Mouse (Mus musculus) hindbrain, embryonic 11.5 days (tissue): Measurements from ENCODE around the gene Mogs. TPM values are rescaled to one million over a fixed set of nuclear protein-coding genes. Genes with fewer than 3 reads are reported as not detected.
A peak's percentile ranks its signal among the peaks of the same experiment; 100 is the strongest.

Experiments used
- ATAC-seq: fragments of 200-750 bp; cut with Nextera tagmentation; 2 replicates; pipeline ENCODE4 v1.8.0; 2017; ENCODE audit warnings: mild to moderate bottlenecking, moderate TSS enrichment, moderate library complexity; ENCODE audit not compliant: low FRiP score
- DNase-seq: peaks from one replicate; pipeline ENCODE4 v3.0.0-alpha.2; 2015; ENCODE audit warnings: low spot score
- H3K27ac ChIP-seq: fragments of 300-500 bp; sonication (generic); 2 replicates; pipeline ENCODE4 v1.5.1; 2014; ENCODE audit warnings: mild to moderate bottlenecking, low read depth, low read length
- H3K27me3 ChIP-seq: fragments of 300-500 bp; sonication (generic); 2 replicates; pipeline ENCODE4 v1.6.1; 2014; ENCODE audit warnings: mild to moderate bottlenecking, low read length, moderate library complexity, mixed read lengths; ENCODE audit not compliant: control insufficient read depth, insufficient read depth
- H3K36me3 ChIP-seq: fragments of 300-500 bp; sonication (generic); 2 replicates; pipeline ENCODE4 v1.6.1; 2014; ENCODE audit warnings: mild to moderate bottlenecking, low read length, moderate library complexity, mixed read lengths; ENCODE audit not compliant: control insufficient read depth, insufficient read depth
- H3K4me1 ChIP-seq: fragments of 300-500 bp; sonication (generic); replicated peaks from 2 replicates; pipeline ENCODE4 v1.6.1; 2014; ENCODE audit warnings: low read length, mixed read lengths; ENCODE audit not compliant: control insufficient read depth, insufficient read depth
- H3K4me2 ChIP-seq: fragments of 300-500 bp; sonication (generic); replicated peaks from 2 replicates; pipeline ENCODE4 v1.6.1; 2014; ENCODE audit warnings: mild to moderate bottlenecking, low read depth, low read length
- H3K4me3 ChIP-seq: fragments of 300-500 bp; sonication (generic); 2 replicates; pipeline ENCODE4 v1.5.1; 2014; ENCODE audit warnings: low read depth, low read length
- H3K9ac ChIP-seq: fragments of 300-500 bp; sonication (generic); 2 replicates; pipeline ENCODE4 v1.6.1; 2014; ENCODE audit warnings: low read depth, low read length
- H3K9me3 ChIP-seq: fragments of 300-500 bp; sonication (generic); 2 replicates; pipeline ENCODE4 v1.6.1; 2016; ENCODE audit warnings: low read length; ENCODE audit not compliant: control insufficient read depth
- WGBS: fragments of 180-500 bp; shearing (Covaris S2); extraction: QIAGEN DNeasy Blood & Tissue Kit; methylation state at CpG from one replicate; pipeline ENCODE4 v1.1.7; 2014; 5-methylcytosine and 5-hydroxymethylcytosine counted together
- polyA plus RNA-seq: library from polyadenylated mRNA; unstranded; fragments of >200 nt; fragmentation: Nextera tagmentation; extraction: Ambion mirVana; gene quantifications from 2 replicates; pipeline ENCODE4 v1.2.1, GENCODE M21; 2014

Mogs gene
- polyA plus RNA-seq, 1 experiment from 2014 or later, result 17.1 TPM

DNA sequence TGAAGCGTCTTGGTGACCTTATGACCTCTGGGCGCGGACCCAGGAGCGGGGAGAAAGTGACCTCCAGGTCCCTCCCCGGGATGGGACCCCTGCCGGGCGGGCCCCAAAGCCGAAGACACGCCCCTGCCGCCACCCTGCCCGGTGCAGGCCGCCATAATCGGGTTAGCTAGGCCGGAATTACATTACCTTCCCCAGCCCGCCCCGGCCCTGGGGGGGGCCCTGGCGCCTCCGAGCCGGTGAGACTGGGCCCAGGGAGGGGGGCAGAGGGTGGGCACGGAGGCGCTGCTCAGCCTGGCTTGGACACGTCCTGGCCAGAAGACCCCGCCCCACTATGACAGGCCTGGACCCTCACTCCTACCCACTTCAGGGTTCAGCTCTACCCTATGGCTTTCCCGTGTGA is 44.1 kb upstream of the Mogs start:
- no peak overlapping the region for H3K9ac ChIP-seq
- peaks cover 10% of the 10 kb centered on the region for H3K4me1 ChIP-seq
- H3K36me3 ChIP-seq, result no peaks in the 10 kb centered on the region
- H3K9me3 ChIP-seq, result no peaks in the 10 kb centered on the region
- ATAC-seq, result peak; percentile 39
- H3K27ac ChIP-seq, result no peak overlapping the region
- peaks cover 92% of the 10 kb centered on the region for H3K27me3 ChIP-seq
- DNase-seq, result no peak
- WGBS, result under 1% methylated on average over 24 of the region's 24 CpGs
- H3K4me2 ChIP-seq, result 0 out of 2 replicates have a peak overlapping the region, but pooled peaks have one; percentile 11
- peak overlapping the region; percentile 14; the same call in 1 of the 2 replicates for H3K4me3 ChIP-seq

DNA sequence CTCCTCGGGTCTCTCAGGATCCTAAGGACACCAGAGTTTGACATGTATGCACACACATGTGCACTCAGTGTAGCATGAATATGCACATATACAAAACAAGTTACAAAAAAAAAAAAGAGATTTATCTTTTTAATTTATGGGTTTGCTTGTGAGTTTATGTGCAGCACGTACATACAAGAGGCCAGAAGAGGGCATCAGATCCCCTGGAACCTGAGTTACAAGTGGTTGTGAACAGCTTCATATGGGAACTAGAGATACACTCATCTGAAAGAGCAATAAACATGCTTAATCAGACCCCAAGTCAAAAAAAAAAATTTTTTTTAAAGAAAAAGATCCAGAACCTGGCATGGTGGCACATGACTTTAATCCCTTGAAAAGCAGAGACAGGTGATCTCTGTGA is 40.3 kb upstream of the Mogs start:
- no peak overlapping the region for H3K27ac ChIP-seq
- no peaks in the 10 kb centered on the region for H3K9me3 ChIP-seq
- H3K27me3 ChIP-seq, result peaks cover 57% of the 10 kb centered on the region
- DNase-seq (no peak), ATAC-seq (no peak)
- H3K9ac ChIP-seq, result no peak overlapping the region
- H3K4me2 ChIP-seq, result no peak overlapping the region
- H3K4me1 ChIP-seq, result peaks cover 10% of the 10 kb centered on the region
- H3K4me3 ChIP-seq, result no peak overlapping the region
- 14% methylated on average over 2 of the region's 2 CpGs for WGBS
- H3K36me3 ChIP-seq, result no peaks in the 10 kb centered on the region

DNA sequence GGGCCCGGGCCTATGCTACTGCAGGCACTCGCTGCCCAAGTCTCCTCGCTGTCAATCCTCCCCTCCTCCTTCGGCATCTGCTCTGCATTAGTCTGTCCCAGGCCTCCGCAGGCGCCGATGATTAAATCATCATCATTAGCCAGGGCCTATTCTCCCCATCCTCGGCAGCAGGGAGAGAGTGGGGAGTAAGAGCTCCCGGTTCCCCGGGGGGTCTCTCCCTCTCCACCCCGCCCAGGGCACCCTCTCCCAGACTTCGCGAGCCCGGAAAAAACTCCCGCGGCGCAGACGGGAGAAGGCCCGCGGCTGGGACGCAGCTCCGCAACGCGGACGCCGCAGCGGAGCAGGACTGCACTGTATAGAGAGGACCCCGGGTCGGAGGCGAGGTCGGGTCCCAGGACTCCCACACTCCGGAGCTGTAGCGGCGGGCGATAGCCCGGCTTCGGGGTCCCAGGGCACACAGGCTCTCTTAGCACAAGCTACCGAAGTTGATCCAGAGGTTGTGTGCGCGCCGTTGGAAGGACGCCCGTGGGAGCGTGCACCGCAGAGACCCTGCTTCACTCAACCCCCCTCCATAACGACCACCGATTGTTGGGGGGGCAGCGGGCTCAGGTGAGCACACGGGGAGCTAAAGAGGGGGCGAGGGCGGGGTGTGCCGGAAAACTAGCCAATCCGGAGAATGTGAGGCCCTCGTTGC is 37.5 kb upstream of the Mogs start, which contains the start of gene Pcgf1:
TSS of gene Pcgf1 (plus strand) at position 240 of the 694 bp plus-strand sequence.
- Histone ChIP-seq H3K4me3 (peak within 1 kb of the TSS; percentile 77), H3K4me1 (no peaks in the 10 kb centered on the region), H3K27ac (peak within 1 kb of the TSS; percentile 83), H3K9ac (peak within 1 kb of the TSS; percentile 78), H3K36me3 (no peaks in the 10 kb centered on the region), H3K4me2 (peak within 1 kb of the TSS; percentile 78), H3K9me3 (no peaks in the 10 kb centered on the region), H3K27me3 (peaks cover 35% of the 10 kb centered on the region)
- DNase-seq (no peak), ATAC-seq (peak; percentile 83)
- WGBS, result under 1% methylated on average over 54 of the region's 54 CpGs

DNA sequence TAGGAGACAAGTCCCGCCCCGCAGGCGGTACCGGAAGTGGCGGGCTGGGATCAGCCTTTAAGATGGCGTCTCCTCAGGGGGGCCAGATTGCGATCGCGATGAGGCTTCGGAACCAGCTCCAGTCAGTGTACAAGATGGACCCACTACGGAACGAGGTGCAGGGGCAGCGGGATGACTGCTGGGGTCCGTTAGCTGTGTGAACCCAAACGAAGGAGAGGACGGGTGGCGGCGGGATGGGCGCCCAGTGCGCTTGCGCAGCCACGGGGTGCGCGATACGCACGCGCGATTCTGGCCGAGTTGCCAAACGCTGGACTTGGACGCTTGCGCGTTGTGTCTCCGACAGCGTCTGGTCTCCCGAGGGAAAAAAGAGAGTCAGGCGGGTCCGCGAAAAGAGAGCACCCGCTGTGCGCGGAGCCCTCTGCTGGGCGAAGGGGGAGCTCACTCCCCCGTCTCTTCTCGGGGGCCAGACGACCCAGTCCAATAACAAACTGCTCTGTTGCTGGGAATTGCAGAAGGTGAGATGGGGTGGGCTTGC is 36.9 kb upstream of the Mogs start:
- peak; percentile 100 for DNase-seq

DNA sequence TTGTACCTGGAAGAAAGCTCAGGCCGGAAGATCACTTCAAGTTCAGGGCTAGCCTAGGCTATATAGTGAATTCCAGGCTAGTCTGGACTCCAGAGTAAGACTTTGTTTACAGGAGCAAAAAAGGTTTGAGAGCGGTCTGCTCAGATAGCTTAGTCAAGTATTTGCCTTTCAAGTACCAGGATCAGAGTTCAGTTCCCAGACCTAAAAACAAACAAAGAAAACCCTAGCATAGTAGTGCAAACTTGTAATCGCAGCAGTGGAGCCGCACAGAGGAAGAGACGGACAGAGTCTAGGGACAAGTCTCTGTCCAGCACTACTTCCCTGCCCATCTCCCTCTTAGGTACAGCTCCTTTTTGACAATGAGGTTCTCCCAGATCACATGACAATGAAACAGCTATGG is 35.1 kb upstream of the Mogs start:
- H3K4me2 ChIP-seq, result no peak overlapping the region
- H3K4me3 ChIP-seq, result no peak overlapping the region
- no peak overlapping the region for H3K27ac ChIP-seq
- H3K4me1 ChIP-seq, result no peaks in the 10 kb centered on the region
- WGBS, result 97% methylated on average over 5 of the region's 5 CpGs
- no peaks in the 10 kb centered on the region for H3K36me3 ChIP-seq
- no peak overlapping the region for H3K9ac ChIP-seq
- no peaks in the 10 kb centered on the region for H3K9me3 ChIP-seq
- ATAC-seq, result no peak
- no peak for DNase-seq
- H3K27me3 ChIP-seq, result peaks cover 37% of the 10 kb centered on the region

More for the DNA sequence above, 36.9 kb upstream of the Mogs start:
- peaks cover 34% of the 10 kb centered on the region for H3K27me3 ChIP-seq
- H3K27ac ChIP-seq, result peak overlapping the region; percentile 83
- no peaks in the 10 kb centered on the region for H3K9me3 ChIP-seq
- H3K4me3 ChIP-seq, result peak overlapping the region; percentile 77
- peak overlapping the region; percentile 55 for H3K4me2 ChIP-seq
- peak; percentile 93 for ATAC-seq
- peak overlapping the region; percentile 78 for H3K9ac ChIP-seq
- under 1% methylated on average over 46 of the region's 46 CpGs for WGBS
- H3K4me1 ChIP-seq, result no peaks in the 10 kb centered on the region
- H3K36me3 ChIP-seq, result no peaks in the 10 kb centered on the region

DNA sequence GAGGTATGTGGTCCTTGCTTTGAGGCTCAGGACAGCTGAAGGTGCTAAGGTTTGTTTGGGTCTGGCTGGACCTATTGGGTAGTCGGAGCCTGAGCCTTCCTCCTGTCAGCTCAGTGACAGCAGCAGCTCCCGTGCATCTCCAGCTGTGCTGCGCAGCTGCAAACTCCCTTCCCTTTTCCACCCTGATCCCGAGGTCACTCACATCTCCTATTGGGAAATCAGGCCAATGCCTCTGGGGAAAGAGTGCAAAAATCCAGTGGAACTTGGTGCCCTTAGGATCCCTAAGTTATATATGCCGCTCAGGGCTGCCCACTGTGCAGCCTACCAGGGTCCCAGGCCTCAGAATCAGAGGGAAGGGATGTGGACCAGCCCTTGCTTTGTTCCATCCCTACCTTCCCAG is 31.8 kb upstream of the Mogs start:
- Histone ChIP-seq H3K4me1 (peaks cover 4% of the 10 kb centered on the region; the same call in 1 of the 2 replicates), H3K27ac (no peak overlapping the region), H3K9ac (no peak overlapping the region)

DNA sequence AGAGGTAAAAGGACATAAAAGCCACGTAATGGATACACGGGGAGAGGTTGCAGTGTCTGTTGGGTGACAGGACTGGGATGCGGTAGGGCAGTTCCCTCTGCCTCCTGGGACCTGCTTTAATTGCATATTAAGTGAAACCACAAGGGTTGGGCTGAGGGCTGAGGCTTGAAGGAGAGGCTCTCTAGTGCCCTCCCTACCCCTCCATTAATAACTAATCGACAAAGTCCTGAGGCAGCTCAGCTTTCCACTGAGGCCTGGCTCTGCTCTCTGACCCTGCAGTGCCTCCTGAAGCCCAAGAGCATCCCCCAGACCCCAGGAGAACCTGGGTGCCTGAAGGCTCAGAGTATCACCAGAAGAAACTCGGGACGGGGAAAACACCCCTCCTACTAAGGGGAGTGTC is 30.8 kb upstream of the Mogs start:
- Histone ChIP-seq H3K27ac (no peak overlapping the region), H3K4me3 (no peak overlapping the region), H3K4me2 (no peak overlapping the region), H3K4me1 (peaks cover 4% of the 10 kb centered on the region; the same call in 1 of the 2 replicates), H3K9me3 (no peaks in the 10 kb centered on the region), H3K27me3 (peaks cover 65% of the 10 kb centered on the region), H3K36me3 (no peaks in the 10 kb centered on the region), H3K9ac (no peak overlapping the region)
- DNase-seq (no peak), ATAC-seq (0 out of 2 replicates have a peak, but pooled peaks have one; percentile 13)
- WGBS, result 6% methylated on average over 6 of the region's 6 CpGs

More for the DNA sequence above, 31.8 kb upstream of the Mogs start:
- Histone ChIP-seq H3K27me3 (peaks cover 58% of the 10 kb centered on the region), H3K36me3 (no peaks in the 10 kb centered on the region), H3K9me3 (no peaks in the 10 kb centered on the region), H3K4me2 (no peak overlapping the region), H3K4me3 (no peak overlapping the region)
- ATAC-seq (no peak), DNase-seq (no peak)
- 5% methylated on average over 5 of the region's 5 CpGs for WGBS

DNA sequence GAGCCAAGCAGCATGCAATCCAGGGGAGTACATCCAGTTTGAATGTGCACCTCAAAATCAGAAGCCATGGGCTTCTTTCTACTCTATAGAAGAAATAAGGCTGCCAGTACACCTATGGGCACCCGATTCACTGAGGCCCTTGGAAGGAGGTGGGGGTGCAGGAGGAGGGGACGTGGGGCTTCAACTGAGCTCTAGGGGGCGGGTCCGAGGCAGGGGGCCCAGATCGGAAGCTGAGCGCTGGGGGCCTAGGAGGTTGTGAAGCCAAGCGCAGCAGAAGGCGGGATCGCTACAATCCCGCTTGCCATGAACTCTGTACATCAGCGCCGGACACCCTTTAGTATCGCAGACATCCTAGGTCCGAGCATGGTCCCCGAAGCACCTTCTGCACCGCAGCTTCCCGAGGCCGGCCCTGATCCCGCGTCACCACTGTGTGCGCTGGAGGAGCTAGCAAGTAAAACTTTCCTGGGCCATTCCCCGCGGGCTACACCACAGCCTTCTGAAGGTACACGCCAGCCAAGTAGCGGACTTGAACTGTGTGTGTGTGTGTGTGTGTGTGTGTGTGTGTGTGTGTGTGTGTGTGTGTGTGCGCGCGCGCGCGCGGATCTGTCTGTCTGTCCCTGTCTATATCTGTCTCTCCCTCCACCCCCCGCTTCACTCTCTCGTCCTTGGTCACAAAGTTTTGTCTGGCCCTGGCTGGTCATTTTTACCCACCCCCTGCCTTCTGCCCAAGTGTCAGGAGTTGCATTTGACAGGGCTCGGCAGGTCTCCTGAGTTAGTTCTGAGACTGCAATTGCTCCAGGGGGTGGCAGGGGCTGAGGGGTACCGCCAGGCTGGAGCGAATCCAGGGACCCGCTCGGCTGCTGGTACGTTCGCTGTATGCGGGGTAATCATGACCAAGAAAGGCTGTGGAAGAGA is 28.9 kb upstream of the Mogs start, which contains the start of gene Lbx2:
TSS of gene Lbx2 (plus strand) at position 247 of the 915 bp plus-strand sequence.
- H3K4me1 ChIP-seq, result peaks cover 4% of the 10 kb centered on the region; the same call in 1 of the 2 replicates
- H3K9ac ChIP-seq, result no peak within 1 kb of the TSS
- no peak within 1 kb of the TSS; the same call in 1 of the 2 replicates for H3K4me2 ChIP-seq
- H3K27ac ChIP-seq, result no peak within 1 kb of the TSS
- no peak for DNase-seq
- H3K27me3 ChIP-seq, result peaks cover 70% of the 10 kb centered on the region
- no peaks in the 10 kb centered on the region for H3K36me3 ChIP-seq
- 3% methylated on average over 28 of the region's 42 CpGs for WGBS
- H3K4me3 ChIP-seq, result no peak within 1 kb of the TSS; the same call in 1 of the 2 replicates
- ATAC-seq, result no peak
- H3K9me3 ChIP-seq, result no peaks in the 10 kb centered on the region
